Mouse (Mus musculus) ES-Bruce4 (cell line): ENCODE data around the gene Ankrd12.

ENCODE experiments used
- CTCF ChIP-seq: IDR thresholded peaks from one replicate; pipeline ENCODE4 v1.8.1; 2011; ENCODE audit warnings: low read depth, low read length
- EP300 ChIP-seq: IDR thresholded peaks from 2 replicates; pipeline ENCODE4 v1.6.1; 2011; ENCODE audit warnings: low read depth, low read length; ENCODE audit not compliant: insufficient read depth
- POLR2A ChIP-seq: IDR thresholded peaks from one replicate; pipeline ENCODE4 v1.8.1; 2011; ENCODE audit warnings: low read length; ENCODE audit not compliant: insufficient read depth

GRCm38 (mm10) chr17:66112166-66112565, 35.3 kb upstream of the Ankrd12 start:
- TF ChIP-seq CTCF (no peak), POLR2A (no peak), EP300 (no peak)
